ENCODE assay signal across 8 mouse cellular contexts in genomic region chr5:127241136-127241924, GRCm38 (mm10). TPM values are rescaled to one million over a fixed set of nuclear protein-coding genes. Genes with fewer than 3 reads are reported as not detected.
DNase-seq lines count a peak whose midpoint lies in the region; ATAC-seq and TF ChIP-seq lines count a peak whose summit lies in the region.

Gene Tmem132c (plus strand): TSS chr5:127241808.

- no peak for TF ChIP-seq CTCF in cortical plate, adult 2 months (IDR thresholded peaks at IDR 0.05; ENCODE audit: extremely low read depth, insufficient read depth, low read length)

- WGBS in hindbrain, embryonic 14.5 days, result under 1% methylated on average over 57 of the region's 58 CpGs

- ATAC-seq in hindbrain, embryonic 14.5 days (ENCODE audit: low FRiP score), result peak; percentile 85
- no peak for ATAC-seq in CD4-positive, CD25-positive, alpha-beta regulatory T cell, adult 4 months

- H3K4me3 ChIP-seq in cortical plate, adult 2 months (ENCODE audit: insufficient read depth, low read length), result peak within 1 kb of the TSS; percentile 8
- peak within 1 kb of the TSS; percentile 57 for H3K4me3 ChIP-seq in hindbrain, embryonic 14.5 days (replicated peaks; ENCODE audit: low read length)

- no peaks in the 10 kb centered on the region for H3K9me3 ChIP-seq in hindbrain, embryonic 14.5 days (ENCODE audit: control insufficient read depth, low read length)

- peak within 1 kb of the TSS; percentile 64 for H3K4me2 ChIP-seq in hindbrain, embryonic 14.5 days (replicated peaks)

- no peaks in the 10 kb centered on the region for H3K4me1 ChIP-seq in cortical plate, adult 2 months (ENCODE audit: control insufficient read depth, insufficient read depth, low read length)
- H3K4me1 ChIP-seq in hindbrain, embryonic 14.5 days (replicated peaks; ENCODE audit: control insufficient read depth, insufficient read depth, low read length), result no peaks in the 10 kb centered on the region

- H3K36me3 ChIP-seq in hindbrain, embryonic 14.5 days (replicated peaks; ENCODE audit: control insufficient read depth, insufficient read depth), result no peaks in the 10 kb centered on the region

- intact Hi-C loops in left cerebral cortex, postnatal 14 days (cut with DNase I), result loop anchor here (5.0 kb wide), 1 partner anchor 1201 kb away; no protein-coding TSS in a partner anchor

- peak within 1 kb of the TSS; percentile 61 for H3K9ac ChIP-seq in hindbrain, embryonic 14.5 days

- peak; percentile 84 for DNase-seq in adrenal gland, postnatal 25 days
- DNase-seq in gastrocnemius, adult 8-10 months (ENCODE audit: low spot score in 2 of 2), result peak; percentile 37 to 45
- DNase-seq in hindbrain, embryonic 14.5 days (ENCODE audit: low spot score), result peak; percentile 69
- DNase-seq in left cerebral cortex, postnatal 14 days (ENCODE audit: low spot score in 2 of 2), result peak; percentile 26 to 41
- peak; percentile 91 to 93 for DNase-seq in lung, postnatal 4 days
- DNase-seq in right cerebral cortex, postnatal 4 days, result peak; percentile 59

- H3K27ac ChIP-seq in cortical plate, adult 2 months (ENCODE audit: insufficient read depth, low read length), result no peak within 1 kb of the TSS
- no peak within 1 kb of the TSS for H3K27ac ChIP-seq in hindbrain, embryonic 14.5 days

- TF ChIP-seq POLR2A in cortical plate, adult 2 months (IDR thresholded peaks at IDR 0.05; ENCODE audit: extremely low read depth, insufficient read depth, low read length), result no peak

- peaks cover 39% of the 10 kb centered on the region for H3K27me3 ChIP-seq in hindbrain, embryonic 14.5 days (ENCODE audit: control insufficient read depth, insufficient read depth, low read length)

RNA-seq across cellular contexts. Expression of gene Tmem132c, which starts in this region (rescaled TPM):
- total RNA-seq in adrenal gland, postnatal 25 days (2021), result 1.3 TPM in 1 of 2 replicates, not detected in the other
- 1.9 and 2.3 TPM in 2 replicates for polyA plus RNA-seq in cortical plate, adult 2 months (2012; rRNA removed)
- under 1 TPM in 3 of 4 experiments, not detected in 1; 0.10 to 0.22 (median 0.21) TPM for total RNA-seq in gastrocnemius, adult 8-10 months (2022)
- 15.1 and 15.6 TPM in 2 replicates for polyA plus RNA-seq in hindbrain, embryonic 14.5 days (2014; fragmentation: Nextera tagmentation; extraction: Ambion mirVana)
- 1 to 10 TPM; 6.5 to 6.6 TPM for total RNA-seq in left cerebral cortex, postnatal 14 days (2021)
- polyA plus RNA-seq in CD4-positive, CD25-positive, alpha-beta regulatory T cell, adult 4 months (2017; shearing (Covaris generic)), result not detected

Comparison
In these comparisons a context has a peak if more than half of its experiments do, and no peak if none do; other contexts are left out.
1. Peak in DNase-seq in gastrocnemius, adult 8-10 months; RNA of the gene not detected or under 1 TPM.
2. DNase-seq: peak in every context shown above with its lines; median percentile 92 in lung, postnatal 4 days; 84 in adrenal gland, postnatal 25 days; 69 in hindbrain, embryonic 14.5 days; 59 in right cerebral cortex, postnatal 4 days; 41 in gastrocnemius, adult 8-10 months; 34 in left cerebral cortex, postnatal 14 days.